Mouse (Mus musculus) bone marrow macrophage, adult 2 months (primary cell): ENCODE results near the gene Selenoh.

Source experiments
- CTCF ChIP-seq: IDR thresholded peaks from 2 replicates; pipeline ENCODE4 v1.5.1; 2012; ENCODE audit warnings: low read depth, mild to moderate bottlenecking, low read length, moderate library complexity
- POLR2A ChIP-seq: IDR thresholded peaks from 2 replicates; pipeline ENCODE4 v1.6.1; 2012; ENCODE audit warnings: mild to moderate bottlenecking, low read depth, low read length, borderline replicate concordance

- TF ChIP-seq CTCF (no peak), POLR2A (no peak)
These were observed 17.2 kb downstream of the Selenoh start for GRCm38 (mm10) chr2:84653354-84653753.
